Mouse (Mus musculus) stomach, embryonic 14.5 days (tissue): ENCODE data around the gene Rpl26. TPM values are rescaled to one million over a fixed set of nuclear protein-coding genes. Genes with fewer than 3 reads are reported as not detected.

ENCODE experiments used
- ATAC-seq: fragments of 200-750 bp; cut with Nextera tagmentation; 2 replicates; pipeline ENCODE4 v1.8.0; 2017; ENCODE audit warnings: low read depth, moderate TSS enrichment; ENCODE audit not compliant: insufficient number of reproducible peaks, insufficient read depth, low FRiP score
- H3K27ac ChIP-seq: fragments of 300-500 bp; sonication (generic); 2 replicates; pipeline ENCODE4 v1.5.1; 2014; ENCODE audit warnings: mild to moderate bottlenecking, low read length, moderate library complexity, mixed read lengths
- H3K27me3 ChIP-seq: fragments of 300-500 bp; sonication (generic); 2 replicates; pipeline ENCODE4 v1.6.1; 2014; ENCODE audit warnings: low read length, control low read depth, mixed read lengths; ENCODE audit not compliant: control insufficient read depth, insufficient read depth
- H3K36me3 ChIP-seq: fragments of 300-500 bp; sonication (generic); 2 replicates; pipeline ENCODE4 v1.6.1; 2014; ENCODE audit warnings: mild to moderate bottlenecking, control low read depth, low read length, moderate library complexity, mixed read lengths; ENCODE audit not compliant: control insufficient read depth, insufficient read depth
- H3K4me1 ChIP-seq: fragments of 300-500 bp; sonication (generic); 2 replicates; pipeline ENCODE4 v1.6.1; 2014; ENCODE audit warnings: low read length, control low read depth, mixed read lengths; ENCODE audit not compliant: control insufficient read depth, insufficient read depth
- H3K4me2 ChIP-seq: fragments of 300-500 bp; sonication (generic); replicated peaks from 2 replicates; pipeline ENCODE4 v1.6.1; 2014; ENCODE audit warnings: low read depth, low read length, control low read depth
- H3K4me3 ChIP-seq: fragments of 300-500 bp; sonication (generic); 2 replicates; pipeline ENCODE4 v1.5.1; 2014; ENCODE audit warnings: low read depth, low read length, control low read depth
- H3K9ac ChIP-seq: fragments of 300-500 bp; sonication (generic); replicated peaks from 2 replicates; pipeline ENCODE4 v1.6.1; 2014; ENCODE audit warnings: low read depth, mild to moderate bottlenecking, control low read depth, low read length, moderate library complexity, mixed read lengths
- H3K9me3 ChIP-seq: fragments of 300-500 bp; sonication (generic); 2 replicates; pipeline ENCODE4 v1.6.1; 2016; ENCODE audit warnings: low read depth, low read length, control low read depth; ENCODE audit not compliant: control insufficient read depth
- WGBS: fragments of 180-500 bp; shearing (Covaris S2); extraction: QIAGEN DNeasy Blood & Tissue Kit; methylation state at CpG from one replicate; pipeline ENCODE4 v1.1.7; 2014; 5-methylcytosine and 5-hydroxymethylcytosine counted together
- polyA plus RNA-seq: library from polyadenylated mRNA; unstranded; fragments of >200 nt; fragmentation: Nextera tagmentation; extraction: Ambion mirVana; gene quantifications from 2 replicates; pipeline ENCODE4 v1.2.1, GENCODE M21; 2014

Rpl26 gene
- polyA plus RNA-seq, 1 experiment from 2014 or later, result 1,288 TPM

DNA sequence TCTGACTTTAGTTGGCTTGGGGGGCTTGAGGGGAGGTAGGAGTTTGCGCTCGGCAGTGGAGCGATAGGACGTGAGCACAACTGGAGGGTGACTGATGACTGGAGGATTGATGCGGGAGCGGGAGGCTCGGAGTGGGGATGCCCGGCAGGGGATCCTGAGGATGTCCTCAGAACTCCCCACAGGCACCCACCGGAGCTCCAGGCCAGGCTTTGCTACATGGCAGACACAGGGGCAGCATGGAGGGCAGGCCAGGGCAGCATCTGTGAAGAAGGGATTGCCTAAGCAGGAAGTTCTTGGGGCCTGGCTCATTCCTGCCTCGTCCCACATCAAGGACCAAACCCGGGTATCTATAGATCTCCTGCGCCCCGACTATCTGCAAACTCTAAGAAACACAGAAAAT, 52.5 kb downstream of the Rpl26 start:
- H3K27ac ChIP-seq, result no peak overlapping the region
- H3K4me1 ChIP-seq, result no peaks in the 10 kb centered on the region
- no peaks in the 10 kb centered on the region for H3K27me3 ChIP-seq
- ATAC-seq, result no peak
- no peaks in the 10 kb centered on the region for H3K9me3 ChIP-seq
- H3K36me3 ChIP-seq, result no peaks in the 10 kb centered on the region
- 18% methylated on average over 13 of the region's 13 CpGs for WGBS
- peak overlapping the region; percentile 25; the same call in 1 of the 2 replicates for H3K4me3 ChIP-seq
- H3K4me2 ChIP-seq, result peak overlapping the region; percentile 44
- H3K9ac ChIP-seq, result no peak overlapping the region

DNA sequence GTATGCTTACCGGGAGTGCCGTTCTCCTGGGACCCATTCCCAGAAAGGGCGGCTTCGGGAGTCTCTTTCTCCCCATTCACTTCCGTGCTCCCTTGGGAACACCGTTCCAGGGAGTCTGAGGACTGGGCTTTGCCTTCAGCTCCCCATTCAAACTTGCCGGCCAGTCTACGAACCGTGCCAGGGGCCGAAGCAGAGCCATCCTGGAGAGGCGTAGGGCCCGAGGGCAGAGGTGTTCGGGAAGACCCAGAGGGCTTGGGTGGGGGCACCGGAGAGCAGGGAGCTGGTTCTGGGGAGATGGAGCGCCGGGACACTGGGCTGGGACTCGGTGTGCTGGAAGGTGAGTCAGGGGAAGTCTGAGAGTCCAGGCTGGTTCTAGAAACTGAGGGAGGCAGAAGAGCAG, 53.0 kb downstream of the Rpl26 start:
- Histone ChIP-seq H3K4me1 (no peaks in the 10 kb centered on the region), H3K9me3 (no peaks in the 10 kb centered on the region), H3K27me3 (no peaks in the 10 kb centered on the region), H3K36me3 (no peaks in the 10 kb centered on the region), H3K27ac (no peak overlapping the region), H3K9ac (no peak overlapping the region), H3K4me2 (peak overlapping the region; percentile 44), H3K4me3 (peak overlapping the region; percentile 25)
- WGBS, result 2% methylated on average over 17 of the region's 17 CpGs
- ATAC-seq, result no peak

DNA sequence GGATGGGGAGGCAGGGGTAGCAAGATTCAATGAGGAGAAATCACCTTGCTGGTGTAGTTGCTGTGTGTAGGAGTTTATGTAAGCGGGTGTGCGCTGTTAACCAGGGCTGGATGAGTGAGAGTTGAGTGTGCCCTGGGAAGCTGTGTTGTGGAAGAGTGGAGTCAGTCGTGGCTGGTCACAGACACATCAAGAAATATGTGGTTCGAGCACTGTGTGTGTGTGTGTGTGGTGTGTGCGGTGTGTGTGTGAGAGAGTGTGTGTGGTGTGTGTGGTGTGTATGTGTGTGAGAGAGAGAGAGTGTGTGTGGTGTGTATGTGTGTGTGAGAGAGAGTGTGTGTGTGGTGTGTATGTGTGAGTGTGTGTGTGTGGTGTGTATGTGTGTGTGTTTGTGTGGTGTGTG, 54.1 kb downstream of the Rpl26 start:
- no peak overlapping the region for H3K9ac ChIP-seq
- no peaks in the 10 kb centered on the region for H3K36me3 ChIP-seq
- H3K27ac ChIP-seq, result no peak overlapping the region
- 71% methylated on average over 5 of the region's 5 CpGs for WGBS
- ATAC-seq, result peak; percentile 33; the same call in 1 of the 2 replicates
- H3K9me3 ChIP-seq, result no peaks in the 10 kb centered on the region
- H3K4me3 ChIP-seq, result peak overlapping the region; percentile 25; the same call in 1 of the 2 replicates
- H3K4me1 ChIP-seq, result no peaks in the 10 kb centered on the region
- peak overlapping the region; percentile 44 for H3K4me2 ChIP-seq
- H3K27me3 ChIP-seq, result no peaks in the 10 kb centered on the region

DNA sequence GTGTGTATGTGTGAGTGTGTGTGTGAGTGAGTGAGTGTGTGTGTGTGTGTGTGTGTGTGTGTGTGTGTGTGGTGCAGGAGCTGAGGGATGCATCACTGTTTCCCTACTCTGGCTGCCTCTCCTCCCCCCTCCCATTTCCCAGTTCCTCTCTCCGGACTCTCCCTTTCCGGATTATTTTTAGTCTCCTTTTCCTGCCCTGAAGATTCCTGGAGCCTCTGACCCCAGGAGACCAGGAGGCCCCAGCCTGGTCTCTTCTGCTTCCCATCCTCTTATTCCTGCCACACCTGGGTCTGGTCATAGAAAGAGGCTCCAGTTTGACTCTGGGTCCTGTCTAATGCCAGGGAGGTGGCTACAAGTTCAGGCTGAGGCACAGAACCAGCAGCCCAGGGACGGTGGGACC, 54.7 kb downstream of the Rpl26 start:
- Histone ChIP-seq H3K4me1 (no peaks in the 10 kb centered on the region), H3K36me3 (no peaks in the 10 kb centered on the region), H3K4me2 (no peak overlapping the region), H3K9ac (no peak overlapping the region), H3K27ac (peak overlapping the region; percentile 15; the same call in 1 of the 2 replicates), H3K9me3 (no peaks in the 10 kb centered on the region), H3K4me3 (no peak overlapping the region), H3K27me3 (no peaks in the 10 kb centered on the region)
- no peak for ATAC-seq
- WGBS, result 37% methylated on average over 3 of the region's 3 CpGs

Other genes with a start within 250 kb of the Rpl26 start
- gene Myh10, start 210.0 kb upstream of the Rpl26 start, polyA plus RNA-seq, result 114 and 118 TPM in 2 replicates
- 68.5 and 75.0 TPM in 2 replicates for gene Ndel1, start 29.7 kb upstream of the Rpl26 start, polyA plus RNA-seq
- gene Rnf222, start 13.0 kb upstream of the Rpl26 start, polyA plus RNA-seq, result not detected in 2 replicates
- gene Odf4, start 25.5 kb downstream of the Rpl26 start, polyA plus RNA-seq, result 0.55 TPM in 1 of 2 replicates, not detected in the other
- 10.9 and 13.0 TPM in 2 replicates for gene Arhgef15, start 55.9 kb downstream of the Rpl26 start, polyA plus RNA-seq
- 4.1 and 5.4 TPM in 2 replicates for gene Slc25a35, start 66.5 kb downstream of the Rpl26 start, polyA plus RNA-seq
- 58.9 and 63.6 TPM in 2 replicates for gene Rangrf, start 73.6 kb downstream of the Rpl26 start, polyA plus RNA-seq
- gene Pfas, start 106.9 kb downstream of the Rpl26 start, polyA plus RNA-seq, result 31.8 and 36.6 TPM in 2 replicates
- 45.0 and 47.3 TPM in 2 replicates for gene Ctc1, start 114.3 kb downstream of the Rpl26 start, polyA plus RNA-seq
- gene Aurkb, start 144.1 kb downstream of the Rpl26 start, polyA plus RNA-seq, result 147 and 153 TPM in 2 replicates
- 9.2 and 11.0 TPM in 2 replicates for gene Borcs6, start 158.1 kb downstream of the Rpl26 start, polyA plus RNA-seq
- 59.4 and 59.8 TPM in 2 replicates for gene Tmem107, start 169.2 kb downstream of the Rpl26 start, polyA plus RNA-seq
- 104 and 107 TPM in 2 replicates for gene Vamp2, start 186.9 kb downstream of the Rpl26 start, polyA plus RNA-seq
- gene Per1, start 193.6 kb downstream of the Rpl26 start, polyA plus RNA-seq, result 10.5 and 15.1 TPM in 2 replicates
- gene Hes7, start 218.8 kb downstream of the Rpl26 start, polyA plus RNA-seq, result 0.39 and 0.54 TPM in 2 replicates
- gene 9130213A22Rik, start 221.0 kb downstream of the Rpl26 start, polyA plus RNA-seq, result 0.29 and 0.36 TPM in 2 replicates
- gene Aloxe3, start 224.3 kb downstream of the Rpl26 start, polyA plus RNA-seq, result 0.29 and 0.49 TPM in 2 replicates